Mouse (Mus musculus): ENCODE data around the gene Dnajb1. TPM values are rescaled to one million over a fixed set of nuclear protein-coding genes. Genes with fewer than 3 reads are reported as not detected.
"Not testable (repeated sequence)": the region's sequence is repeated elsewhere in the genome, so short reads cannot be mapped to it uniquely, and the experiment has no call there.

Gene Dnajb1
- polyA plus RNA-seq, 1 experiment, result 28.2 TPM

DNA sequence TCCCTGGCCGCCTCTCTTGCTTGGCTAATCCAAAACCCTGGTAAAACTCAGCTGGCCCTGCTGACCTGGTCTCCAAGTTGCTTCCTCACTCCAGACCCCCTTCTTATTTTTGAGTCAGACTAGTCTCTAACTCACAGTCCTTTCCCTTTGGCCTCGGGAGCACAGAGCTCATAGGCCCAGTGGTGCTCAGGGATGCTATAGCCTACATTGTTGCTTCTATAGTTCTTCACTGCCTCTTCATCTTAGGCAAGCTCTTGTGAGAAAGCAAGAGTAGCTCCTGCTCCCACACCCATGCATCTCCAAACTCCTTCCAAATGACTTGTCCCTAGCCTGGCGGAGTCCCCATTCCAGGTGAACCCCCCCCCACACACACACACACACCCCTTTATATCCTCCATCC, 40.3 kb upstream of the Dnajb1 start:
- H3K27me3 ChIP-seq (ENCODE audit: control insufficient read depth, insufficient read depth, low read length, poor library complexity, severe bottlenecking), result no peaks in the 10 kb centered on the region
- H3K9ac ChIP-seq (ENCODE audit: low read depth, poor library complexity, severe bottlenecking), result peak overlapping the region; percentile 87
- peaks cover 24% of the 10 kb centered on the region for H3K36me3 ChIP-seq (ENCODE audit: control insufficient read depth, insufficient read depth, low read length, poor library complexity, severe bottlenecking)
- H3K4me3 ChIP-seq (ENCODE audit: low read depth, low read length), result peak overlapping the region; percentile 95
- H3K27ac ChIP-seq (ENCODE audit: insufficient read depth, low read length), result no peak overlapping the region
- peaks cover 3% of the 10 kb centered on the region for H3K4me1 ChIP-seq (ENCODE audit: control insufficient read depth, insufficient read depth, low read length)
- TF ChIP-seq EP300 (IDR thresholded peaks at IDR 0.05; ENCODE audit: insufficient read depth, low read depth, low read length), result no peak
- TF ChIP-seq CTCF (IDR thresholded peaks at IDR 0.05; ENCODE audit: low read depth, low read length), result no peak
- TF ChIP-seq POLR2A (IDR thresholded peaks at IDR 0.05; ENCODE audit: insufficient read depth, low read length), result no peak
- no peaks in the 10 kb centered on the region for H3K9me3 ChIP-seq (replicated peaks; ENCODE audit: control insufficient read depth, insufficient read depth, low read length, poor library complexity, severe bottlenecking)

DNA sequence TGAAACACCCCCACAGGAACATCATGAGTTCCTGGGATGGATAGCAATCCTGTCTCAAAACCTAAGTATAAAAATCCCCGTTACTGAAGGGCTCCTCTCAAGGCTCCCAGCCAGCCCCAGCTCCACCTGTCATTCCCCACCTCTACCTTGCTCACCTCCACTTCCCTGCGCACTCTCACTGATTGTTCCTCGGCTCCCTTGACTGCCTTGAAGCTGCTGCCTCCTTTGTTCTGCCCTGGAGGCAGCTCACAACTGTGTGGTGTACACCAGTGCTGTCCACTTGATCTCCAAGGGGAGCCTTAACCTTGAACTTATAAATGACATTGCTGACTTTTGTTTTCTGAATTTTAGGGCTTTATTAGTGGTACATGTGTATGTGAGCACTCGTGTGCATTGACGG, 39.9 kb upstream of the Dnajb1 start:
- Histone ChIP-seq H3K4me3 (ENCODE audit: low read depth, low read length) (no peak overlapping the region), H3K4me1 (ENCODE audit: control insufficient read depth, insufficient read depth, low read length) (peaks cover 3% of the 10 kb centered on the region), H3K27me3 (ENCODE audit: control insufficient read depth, insufficient read depth, low read length, poor library complexity, severe bottlenecking) (no peaks in the 10 kb centered on the region), H3K36me3 (ENCODE audit: control insufficient read depth, insufficient read depth, low read length, poor library complexity, severe bottlenecking) (peaks cover 29% of the 10 kb centered on the region), H3K27ac (ENCODE audit: insufficient read depth, low read length) (no peak overlapping the region), H3K9me3 (replicated peaks; ENCODE audit: control insufficient read depth, insufficient read depth, low read length, poor library complexity, severe bottlenecking) (no peaks in the 10 kb centered on the region), H3K9ac (ENCODE audit: low read depth, poor library complexity, severe bottlenecking) (no peak overlapping the region)
- TF ChIP-seq POLR2A (IDR thresholded peaks at IDR 0.05; ENCODE audit: insufficient read depth, low read length) (no peak), CTCF (IDR thresholded peaks at IDR 0.05; ENCODE audit: low read depth, low read length) (no peak), EP300 (IDR thresholded peaks at IDR 0.05; ENCODE audit: insufficient read depth, low read depth, low read length) (no peak)

DNA sequence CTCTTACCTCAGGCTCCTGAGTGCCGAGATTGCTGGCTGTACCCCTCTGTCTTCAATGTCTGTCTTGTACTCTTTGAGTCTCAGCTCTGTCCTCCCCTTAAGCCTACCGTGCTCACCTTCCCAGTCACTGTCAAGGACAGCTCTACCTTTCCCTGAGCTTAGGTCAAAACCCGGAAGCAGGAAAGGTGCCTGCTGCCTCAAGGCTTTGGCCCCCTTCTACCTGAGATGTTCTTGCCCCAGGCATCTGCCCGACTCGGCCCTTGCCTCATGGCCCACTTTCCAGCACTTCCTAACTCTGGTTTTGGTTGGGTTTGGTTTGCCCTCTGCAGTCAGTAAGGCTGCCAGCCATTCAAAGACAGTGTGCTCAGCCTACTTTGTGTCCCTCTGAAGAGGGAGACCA, 39.2 kb upstream of the Dnajb1 start:
- Histone ChIP-seq H3K4me1 (ENCODE audit: control insufficient read depth, insufficient read depth, low read length) (peaks cover 3% of the 10 kb centered on the region), H3K4me3 (ENCODE audit: low read depth, low read length) (no peak overlapping the region), H3K27ac (ENCODE audit: insufficient read depth, low read length) (no peak overlapping the region), H3K36me3 (ENCODE audit: control insufficient read depth, insufficient read depth, low read length, poor library complexity, severe bottlenecking) (peaks cover 29% of the 10 kb centered on the region), H3K9ac (ENCODE audit: low read depth, poor library complexity, severe bottlenecking) (no peak overlapping the region), H3K27me3 (ENCODE audit: control insufficient read depth, insufficient read depth, low read length, poor library complexity, severe bottlenecking) (no peaks in the 10 kb centered on the region), H3K9me3 (replicated peaks; ENCODE audit: control insufficient read depth, insufficient read depth, low read length, poor library complexity, severe bottlenecking) (no peaks in the 10 kb centered on the region)
- TF ChIP-seq EP300 (IDR thresholded peaks at IDR 0.05; ENCODE audit: insufficient read depth, low read depth, low read length) (no peak), CTCF (IDR thresholded peaks at IDR 0.05; ENCODE audit: low read depth, low read length) (no peak), POLR2A (IDR thresholded peaks at IDR 0.05; ENCODE audit: insufficient read depth, low read length) (no peak)

DNA sequence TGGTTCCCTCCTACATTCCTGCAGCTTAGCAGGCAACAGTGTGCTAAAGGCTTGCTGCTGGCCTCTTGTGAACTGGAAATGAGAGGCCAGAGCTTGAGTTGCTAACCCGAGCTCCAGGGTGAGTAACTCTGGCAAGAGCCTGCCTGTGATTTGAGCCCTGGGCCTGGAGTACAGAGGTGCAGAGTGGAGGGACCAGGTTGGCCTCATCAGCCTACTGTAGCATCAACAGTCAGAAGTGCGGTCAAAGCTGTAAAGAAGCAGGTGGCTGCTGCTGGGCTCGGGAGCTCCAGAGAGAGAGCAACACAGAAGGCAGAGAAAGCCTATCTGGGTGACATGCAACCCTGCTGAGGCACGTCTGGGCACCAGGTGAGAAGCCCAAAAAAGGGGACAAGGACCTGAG, 38.8 kb upstream of the Dnajb1 start:
- H3K4me3 ChIP-seq (ENCODE audit: low read depth, low read length), result no peak overlapping the region
- H3K9me3 ChIP-seq (replicated peaks; ENCODE audit: control insufficient read depth, insufficient read depth, low read length, poor library complexity, severe bottlenecking), result no peaks in the 10 kb centered on the region
- peaks cover 3% of the 10 kb centered on the region for H3K4me1 ChIP-seq (ENCODE audit: control insufficient read depth, insufficient read depth, low read length)
- H3K27me3 ChIP-seq (ENCODE audit: control insufficient read depth, insufficient read depth, low read length, poor library complexity, severe bottlenecking), result no peaks in the 10 kb centered on the region
- H3K9ac ChIP-seq (ENCODE audit: low read depth, poor library complexity, severe bottlenecking), result no peak overlapping the region
- H3K27ac ChIP-seq (ENCODE audit: insufficient read depth, low read length), result no peak overlapping the region
- peaks cover 29% of the 10 kb centered on the region for H3K36me3 ChIP-seq (ENCODE audit: control insufficient read depth, insufficient read depth, low read length, poor library complexity, severe bottlenecking)
- no peak for TF ChIP-seq EP300 (IDR thresholded peaks at IDR 0.05; ENCODE audit: insufficient read depth, low read depth, low read length)
- no peak for TF ChIP-seq POLR2A (IDR thresholded peaks at IDR 0.05; ENCODE audit: insufficient read depth, low read length)

DNA sequence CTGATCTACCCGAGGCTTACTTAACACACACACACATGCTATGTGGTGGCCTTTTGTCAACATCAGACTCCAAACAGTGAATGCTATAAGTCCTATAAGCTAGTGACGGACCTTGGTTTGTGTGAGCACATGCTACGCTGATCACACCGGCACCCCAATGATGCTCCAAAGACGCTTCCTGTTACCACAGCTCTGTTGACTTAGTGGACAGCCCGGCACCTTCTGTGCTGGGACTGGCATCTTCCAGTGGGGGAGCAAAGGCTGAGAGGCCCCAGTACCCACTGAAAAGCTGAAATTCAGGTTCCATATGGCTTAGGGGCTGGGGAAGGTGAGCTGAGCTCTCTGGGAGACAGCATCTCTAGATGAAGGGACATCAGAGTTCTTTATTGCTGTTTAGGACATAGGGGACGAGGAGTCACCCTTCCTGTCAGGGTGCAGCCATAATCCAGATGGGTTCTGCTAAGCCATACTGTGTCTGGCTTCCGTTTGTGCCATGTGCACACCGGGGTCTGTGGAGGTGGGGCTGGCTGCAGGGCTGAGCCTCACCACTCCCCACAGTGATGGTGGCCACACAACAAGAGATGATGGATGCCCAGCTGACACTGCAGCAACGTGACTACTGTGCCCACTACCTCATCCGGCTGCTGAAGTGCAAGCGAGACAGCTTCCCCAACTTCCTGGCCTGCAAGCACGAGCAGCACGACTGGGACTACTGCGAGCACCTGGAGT, 37.6 kb upstream of the Dnajb1 start:
- Histone ChIP-seq H3K27me3 (ENCODE audit: control insufficient read depth, insufficient read depth, low read length, poor library complexity, severe bottlenecking) (no peaks in the 10 kb centered on the region), H3K36me3 (ENCODE audit: control insufficient read depth, insufficient read depth, low read length, poor library complexity, severe bottlenecking) (peaks cover 29% of the 10 kb centered on the region), H3K4me3 (ENCODE audit: low read depth, low read length) (no peak overlapping the region), H3K4me1 (ENCODE audit: control insufficient read depth, insufficient read depth, low read length) (peaks cover 5% of the 10 kb centered on the region), H3K9me3 (replicated peaks; ENCODE audit: control insufficient read depth, insufficient read depth, low read length, poor library complexity, severe bottlenecking) (no peaks in the 10 kb centered on the region), H3K27ac (ENCODE audit: insufficient read depth, low read length) (no peak overlapping the region), H3K9ac (ENCODE audit: low read depth, poor library complexity, severe bottlenecking) (no peak overlapping the region)
- TF ChIP-seq CTCF (IDR thresholded peaks at IDR 0.05; ENCODE audit: low read depth, low read length), result no peak
- no peak for TF ChIP-seq POLR2A (IDR thresholded peaks at IDR 0.05; ENCODE audit: insufficient read depth, low read length)
- TF ChIP-seq EP300 (IDR thresholded peaks at IDR 0.05; ENCODE audit: insufficient read depth, low read depth, low read length), result no peak

DNA sequence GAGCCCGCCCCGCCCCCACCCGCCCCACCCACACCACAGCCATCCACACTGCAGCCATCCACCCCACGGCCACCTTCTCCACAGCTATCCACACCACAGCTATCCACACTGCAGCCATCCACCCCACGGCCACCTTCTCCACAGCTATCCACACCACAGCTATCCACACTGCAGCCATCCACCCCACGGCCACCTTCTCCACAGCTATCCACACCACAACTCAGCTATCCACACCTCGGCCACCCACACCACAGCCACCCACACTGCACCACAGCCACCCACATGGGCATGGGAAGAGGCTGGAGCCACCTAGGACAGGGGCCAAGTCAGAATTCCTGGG, 37.0 kb upstream of the Dnajb1 start:
- not testable (repeated sequence) for H3K4me1 ChIP-seq (ENCODE audit: control insufficient read depth, insufficient read depth, low read length); H3K27ac ChIP-seq (ENCODE audit: insufficient read depth, low read length); H3K9ac ChIP-seq (ENCODE audit: low read depth, poor library complexity, severe bottlenecking); H3K4me3 ChIP-seq (ENCODE audit: low read depth, low read length); H3K9me3 ChIP-seq (replicated peaks; ENCODE audit: control insufficient read depth, insufficient read depth, low read length, poor library complexity, severe bottlenecking); H3K27me3 ChIP-seq (ENCODE audit: control insufficient read depth, insufficient read depth, low read length, poor library complexity, severe bottlenecking)
- peaks cover 29% of the 10 kb centered on the region for H3K36me3 ChIP-seq (ENCODE audit: control insufficient read depth, insufficient read depth, low read length, poor library complexity, severe bottlenecking)
